Mouse (Mus musculus) small intestine, adult 2 months (tissue): ENCODE results near the gene Prnp.

ENCODE experiments used
- CTCF ChIP-seq: fragments of 200-500 bp; IDR thresholded peaks from 2 replicates; pipeline ENCODE4 v1.5.1; 2012; ENCODE audit warnings: low read depth, mild to moderate bottlenecking, control low read depth, inconsistent platforms, low read length, moderate library complexity, mixed read lengths; ENCODE audit not compliant: insufficient replicate concordance, insufficient read length; ENCODE audit errors: extremely low read depth
- POLR2A ChIP-seq: fragments of 200-500 bp; IDR thresholded peaks from 2 replicates; pipeline ENCODE4 v1.6.1; 2012; ENCODE audit warnings: low read depth, mild to moderate bottlenecking, control low read depth, inconsistent platforms, low read length, moderate library complexity

DNA sequence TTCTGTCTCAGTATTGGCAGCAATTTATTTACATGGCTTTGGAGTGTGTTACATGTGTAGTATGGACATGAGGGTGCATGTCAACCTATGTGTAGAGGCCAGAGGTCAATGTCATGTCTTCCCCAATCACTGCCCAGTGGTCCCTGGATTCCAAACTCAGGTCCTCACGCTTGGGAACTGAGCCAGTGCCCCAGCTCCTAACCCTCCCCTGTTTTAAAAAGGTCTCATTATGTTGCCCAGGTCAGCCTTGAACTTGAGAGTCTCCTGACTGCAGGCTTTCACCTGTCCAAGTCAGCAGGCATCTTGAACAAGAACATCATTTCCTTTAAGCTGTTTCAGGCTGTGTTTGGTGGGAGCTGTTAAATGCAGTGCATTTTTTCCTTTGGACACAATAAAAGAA, 822 bp upstream of the Prnp start:
- TF ChIP-seq CTCF (no peak), POLR2A (no peak)
